Comparison of ENCODE assay signal across 8 mouse cellular contexts in genomic region chr11:90170014-90170320, GRCm38 (mm10). TPM values are rescaled to one million over a fixed set of nuclear protein-coding genes. Genes with fewer than 3 reads are reported as not detected.
DNase-seq lines count a peak whose midpoint lies in the region; ATAC-seq lines count a peak whose summit lies in the region.

No protein-coding gene starts in this region.

- peak; percentile 81 for ATAC-seq in megakaryocyte-erythroid progenitor cell, adult 5-6 weeks (replicated peaks; ENCODE audit: low FRiP score, low TSS enrichment, poor library complexity, severe bottlenecking)

- intact Hi-C loops in left cerebral cortex, postnatal 25 days (cut with DNase I): loop anchor here (1.0 to 5.0 kb wide), 4 partner anchors 132 to 623 kb away; no protein-coding TSS in a partner anchor

- peak; percentile 55 for DNase-seq in ovary, postnatal 14 days (ENCODE audit: low spot score)
- no peak for DNase-seq in ovary, postnatal 10 days (ENCODE audit: low spot score)
- DNase-seq in cerebellum, adult 9-10 months: peak; percentile 35
- peak; percentile 32 to 41 for DNase-seq in frontal cortex, postnatal 25 days (ENCODE audit: low spot score in 2 of 2)
- DNase-seq in hindlimb bud, embryonic 11.5 days (ENCODE audit: extremely low spot score, low read depth, low spot score): peak; percentile 61
- peak; percentile 70 to 82 for DNase-seq in left cerebral cortex, postnatal 25 days (ENCODE audit: low spot score in 2 of 2)
- DNase-seq in skeletal muscle tissue, adult 2 months (ENCODE audit: low read depth, low spot score): peak; percentile 63

RNA-seq across cellular contexts. Expression of gene Gm45716, which starts 17.5 kb away (rescaled TPM):
- total RNA-seq in left cerebral cortex, postnatal 25 days (2021): 1 to 10 TPM; 4.0 to 4.8 TPM
- 6.6 and 13.7 TPM in 2 replicates for total RNA-seq in megakaryocyte-erythroid progenitor cell, adult 5-6 weeks (2014; fragmentation: Nextera tagmentation)
- 11.2 and 12.4 TPM in 2 replicates for total RNA-seq in megakaryocyte-erythroid progenitor cell, adult 5-6 weeks (2017)
